Mouse (Mus musculus): Measurements from ENCODE around the gene Chrnb4.

DNA sequence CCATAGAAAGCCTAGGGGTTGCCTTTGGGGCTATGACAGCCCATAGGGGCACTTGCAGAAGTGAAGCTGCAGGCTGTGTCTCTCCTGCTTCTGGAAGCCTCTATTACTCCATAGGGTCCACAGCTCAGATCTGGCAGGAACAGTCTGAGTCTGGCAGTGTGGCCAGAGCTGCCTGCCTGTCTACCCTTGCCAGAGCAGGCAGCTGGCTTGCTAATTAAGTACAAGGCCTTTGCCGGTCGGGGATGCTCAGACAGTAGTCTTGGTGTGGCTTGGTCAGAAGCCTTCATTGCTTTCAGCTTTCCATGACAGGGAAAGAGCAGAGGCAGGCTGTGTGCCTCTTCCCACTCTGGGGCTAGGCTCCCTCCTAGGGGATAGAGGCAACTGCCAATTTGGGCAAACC, 7.2 kb downstream of the Chrnb4 start:
- TF ChIP-seq EP300 (IDR thresholded peaks at IDR 0.05; ENCODE audit: insufficient read depth, low read depth, low read length) = no peak
- TF ChIP-seq POLR2A (IDR thresholded peaks at IDR 0.05; ENCODE audit: insufficient read depth, low read depth, low read length) = no peak
- TF ChIP-seq CTCF (IDR thresholded peaks at IDR 0.05) = no peak

Measured in heart, adult 2 months (tissue).